Mouse (Mus musculus): ENCODE data around the gene Prss27.
"Not testable (repeated sequence)": the region's sequence is repeated elsewhere in the genome, so short reads cannot be mapped to it uniquely, and the experiment has no call there.

Gene Prss27

DNA sequence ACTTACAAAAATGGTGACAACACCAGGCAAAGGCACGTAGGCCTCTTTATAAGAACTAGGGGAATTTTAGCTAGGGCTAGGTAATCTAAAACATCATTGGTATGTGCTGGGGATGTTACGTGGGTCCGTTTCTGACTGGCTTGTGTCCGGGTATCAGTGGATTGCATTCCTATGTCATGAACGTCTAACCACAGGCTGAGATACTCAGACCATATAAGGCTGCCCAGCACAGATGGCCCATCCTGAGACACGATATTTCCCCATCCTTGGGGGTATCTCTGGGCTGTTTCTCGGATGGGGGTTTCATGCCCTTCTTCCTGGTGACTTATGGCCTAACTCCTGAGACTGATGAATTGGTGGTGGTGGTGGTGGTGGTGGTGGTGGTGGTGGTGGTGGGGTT is 2.9 kb upstream of the Prss27 start:
- in situ Hi-C loops (cut with MboI), result no loop called here

GRCm38 (mm10) chr17:24036954-24037353 is 990 bp upstream of the Prss27 start:
- in situ Hi-C loops (cut with MboI), result no loop called here

- in situ Hi-C loops (cut with MboI), result no loop called here
Observed at GRCm38 (mm10) chr17:24037360-24037759, 584 bp upstream of the Prss27 start.

DNA sequence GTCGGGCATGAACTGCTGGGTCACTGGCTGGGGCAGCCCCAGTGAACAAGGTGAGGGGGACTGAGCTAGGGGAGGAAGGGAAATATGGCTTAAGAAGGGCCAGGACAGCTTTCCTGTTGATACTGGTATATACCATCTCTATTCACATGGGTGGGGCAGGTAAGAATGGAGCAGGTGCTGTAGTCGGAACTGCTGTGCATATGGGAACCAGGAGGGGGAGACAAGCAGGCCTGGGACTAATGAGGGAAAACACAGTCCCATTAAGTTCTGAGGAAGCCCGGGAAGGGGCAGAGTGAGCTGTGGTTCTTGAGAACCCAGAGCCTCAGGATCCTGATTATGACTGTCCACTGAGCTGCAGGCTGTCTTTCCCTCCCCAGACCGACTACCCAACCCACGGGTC is 6.5 kb downstream of the Prss27 start:
- in situ Hi-C loops (cut with MboI), result no loop called here

GRCm38 (mm10) chr17:24045608-24046007 is 7.7 kb downstream of the Prss27 start:
- in situ Hi-C loops (cut with MboI), result no loop called here

DNA sequence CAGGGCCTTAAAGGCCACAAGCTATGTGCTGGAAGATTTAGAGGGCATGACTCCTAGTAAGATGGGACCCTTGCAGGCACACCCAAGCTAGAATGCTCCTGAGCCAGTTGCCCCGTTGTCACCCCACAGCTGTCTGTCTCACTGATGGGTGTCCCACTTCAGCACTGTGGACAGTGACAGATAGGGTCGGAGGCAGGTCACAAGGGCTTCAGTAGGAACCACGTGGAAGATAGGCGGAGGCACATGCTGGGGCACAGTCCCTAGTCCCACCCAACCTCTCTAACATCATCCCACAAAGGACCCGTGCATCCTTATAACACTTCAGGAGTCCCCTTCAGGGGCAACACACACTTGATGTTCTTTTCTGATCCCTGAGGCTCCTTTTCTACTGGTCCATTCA is 8.1 kb downstream of the Prss27 start:
- in situ Hi-C loops (cut with MboI), result no loop called here

DNA sequence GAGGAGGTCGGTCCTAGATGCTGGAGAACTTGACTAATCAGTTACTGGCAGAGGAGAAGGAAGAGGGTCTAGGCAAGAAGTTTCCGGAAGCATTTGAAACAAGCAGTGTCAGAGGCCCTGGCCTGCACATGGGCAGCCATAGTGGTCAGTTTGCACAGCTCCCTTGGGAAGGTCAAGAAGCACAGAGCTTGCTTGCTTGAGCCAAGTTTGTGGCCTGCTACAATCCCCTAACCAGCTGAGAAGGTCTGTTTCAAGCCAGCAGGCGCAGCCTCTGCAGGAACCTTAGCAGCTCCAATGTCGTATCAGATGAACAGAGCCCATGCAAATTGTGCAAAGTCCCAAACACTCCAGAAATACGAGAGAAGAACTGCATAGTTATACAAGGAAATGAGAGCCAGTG is 10.1 kb downstream of the Prss27 start:
- in situ Hi-C loops (cut with MboI), result no loop called here

DNA sequence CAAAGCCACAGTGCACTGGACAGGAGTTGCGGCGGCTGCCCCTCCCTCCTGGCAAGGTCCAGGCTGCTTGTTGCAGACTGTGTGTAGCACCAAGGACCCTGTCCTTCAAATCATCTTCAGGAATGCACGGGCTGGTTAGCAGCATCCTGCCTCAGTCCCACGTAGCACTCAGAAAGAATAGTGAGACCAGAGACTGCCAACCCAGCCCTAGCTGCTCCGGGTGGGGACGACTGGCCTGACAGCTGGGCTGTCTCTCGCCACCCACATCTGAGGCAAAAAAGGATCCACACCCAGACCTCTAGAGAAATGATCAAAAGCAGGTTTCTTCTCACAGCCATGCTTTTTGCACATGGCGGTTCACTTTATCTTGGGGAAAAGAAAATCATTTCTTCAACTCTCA is 11.1 kb downstream of the Prss27 start:
- in situ Hi-C loops (cut with MboI), result no loop called here

GRCm38 (mm10) chr17:24056636-24057625 is 19.0 kb downstream of the Prss27 start:
- in situ Hi-C loops (cut with MboI), result no loop called here

DNA sequence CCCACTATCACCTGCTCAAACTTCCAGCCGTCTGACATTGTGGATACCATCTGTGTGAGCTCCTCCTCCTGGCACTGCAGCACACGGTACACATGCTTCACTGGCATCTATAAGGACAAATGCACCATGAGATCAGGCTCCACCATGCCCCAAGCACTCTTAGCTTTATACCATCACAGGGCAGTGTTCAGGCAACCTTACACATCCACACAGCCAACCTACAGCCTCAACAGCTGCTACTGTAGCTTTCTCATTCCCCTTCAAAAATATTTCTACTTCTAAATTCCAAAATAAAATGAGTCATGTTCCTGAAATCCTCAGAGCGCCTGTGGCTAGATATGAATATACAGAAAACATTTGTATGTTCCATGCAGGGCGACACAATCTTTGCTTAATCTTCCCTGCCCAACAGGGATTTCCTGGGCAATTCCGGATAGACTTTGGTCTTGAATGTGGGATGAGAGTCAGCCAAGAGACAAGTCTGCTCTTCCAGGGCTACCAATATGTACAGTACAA is 19.8 kb downstream of the Prss27 start:
- in situ Hi-C loops (cut with MboI), result no loop called here

DNA sequence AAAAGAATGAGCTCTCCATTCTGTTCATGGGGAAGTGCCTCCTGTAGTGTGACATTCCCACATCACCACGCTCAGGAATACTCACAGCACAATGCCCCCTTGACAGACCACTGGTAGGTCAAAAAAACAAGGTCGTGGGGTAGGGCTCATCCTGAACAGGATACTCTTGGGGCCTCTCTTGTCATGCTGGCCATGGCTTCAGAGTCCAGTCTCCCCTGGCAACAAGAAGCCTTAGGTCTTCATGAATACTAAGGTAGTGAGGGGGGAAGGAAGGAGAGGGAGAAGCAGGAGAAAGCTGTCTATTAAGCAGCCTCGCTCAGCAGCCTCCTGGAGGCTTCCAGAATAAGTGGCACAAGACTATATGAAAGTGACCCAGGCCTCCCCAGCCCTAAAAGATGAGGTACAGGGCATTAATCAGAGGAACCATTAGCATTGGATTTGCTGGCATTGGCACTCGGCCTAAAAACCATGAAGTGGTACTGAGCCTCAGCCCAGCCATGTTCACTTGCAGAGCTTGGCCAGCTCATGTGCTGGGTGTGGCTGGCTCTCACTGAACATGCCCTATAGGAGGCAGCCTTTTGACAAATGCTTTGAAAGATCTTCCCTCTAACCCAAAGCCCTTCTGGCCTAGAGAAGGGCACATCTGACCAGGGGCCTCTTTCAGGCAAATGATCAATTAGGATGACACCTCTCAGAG is 24.7 kb downstream of the Prss27 start:
- in situ Hi-C loops (cut with MboI), result no loop called here

GRCm38 (mm10) chr17:24068271-24068670 is 30.3 kb downstream of the Prss27 start:
- in situ Hi-C loops (cut with MboI), result no loop called here

- in situ Hi-C loops (cut with MboI), result no loop called here
Observed at GRCm38 (mm10) chr17:24069531-24069930, 31.6 kb downstream of the Prss27 start.

DNA sequence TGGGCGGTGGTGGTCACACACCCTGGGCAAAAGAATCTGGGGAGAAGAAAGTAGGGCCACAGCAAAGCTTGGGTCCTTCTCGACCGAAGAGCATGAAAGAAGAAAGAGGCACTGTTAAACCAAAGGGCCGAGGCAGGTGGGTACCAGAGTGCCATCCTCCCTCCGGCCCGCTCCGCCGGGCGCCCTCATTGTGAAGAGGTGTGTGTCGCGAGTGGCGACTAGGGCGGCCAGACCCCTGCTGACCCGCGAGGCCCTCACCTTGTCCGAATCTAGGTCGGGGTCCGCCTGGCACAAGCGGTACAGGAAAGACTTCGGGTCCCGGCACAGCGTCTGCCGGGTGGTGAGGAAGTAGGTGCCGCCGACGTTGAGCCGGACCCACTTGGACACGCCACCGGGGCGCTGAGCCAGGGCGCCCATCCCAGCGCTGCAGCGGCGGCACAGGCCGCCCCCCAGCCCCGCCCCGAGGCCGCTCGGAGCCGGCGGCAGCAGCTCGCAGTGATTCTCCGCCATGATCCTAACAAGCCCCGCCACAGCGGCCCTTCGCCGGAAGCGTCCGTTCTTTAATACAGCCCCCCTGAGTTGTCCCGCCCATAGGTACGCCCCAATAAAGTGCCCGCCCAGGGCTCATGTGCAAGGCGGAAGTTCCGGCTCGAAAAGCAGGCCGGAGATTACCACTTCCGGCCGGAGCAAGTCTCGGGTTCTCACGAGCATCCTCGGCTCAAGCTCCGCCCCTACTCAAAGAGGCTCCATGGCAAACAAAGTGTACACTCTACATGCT is 35.2 kb downstream of the Prss27 start, which contains the start of gene Kctd5:
TSS of gene Kctd5 (minus strand) at position 567 of the 778 bp plus-strand sequence.
- in situ Hi-C loops (cut with MboI), result no loop called here

DNA sequence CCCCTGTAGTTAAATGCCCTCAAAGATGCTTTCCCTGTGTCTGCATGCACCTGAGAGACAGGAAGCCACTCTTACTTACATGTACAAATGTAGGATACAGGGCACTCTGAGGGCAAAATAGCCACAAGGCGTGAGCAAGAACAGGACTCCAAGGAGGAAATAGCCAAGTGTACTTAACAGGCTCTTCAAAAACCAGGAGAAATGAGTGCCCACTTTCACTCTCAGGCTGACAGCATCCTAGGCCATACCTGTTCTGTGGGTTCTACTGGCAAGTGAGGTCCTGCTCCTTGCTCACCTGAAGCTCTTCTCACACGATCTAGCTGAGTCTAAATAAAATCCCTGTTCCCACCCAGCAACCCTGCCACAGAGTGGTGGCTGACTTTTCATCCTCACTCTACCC is 39.2 kb downstream of the Prss27 start:
- in situ Hi-C loops (cut with MboI), result no loop called here

- in situ Hi-C loops (cut with MboI), result no loop called here
Observed at GRCm38 (mm10) chr17:24084593-24084992, 46.6 kb downstream of the Prss27 start.

DNA sequence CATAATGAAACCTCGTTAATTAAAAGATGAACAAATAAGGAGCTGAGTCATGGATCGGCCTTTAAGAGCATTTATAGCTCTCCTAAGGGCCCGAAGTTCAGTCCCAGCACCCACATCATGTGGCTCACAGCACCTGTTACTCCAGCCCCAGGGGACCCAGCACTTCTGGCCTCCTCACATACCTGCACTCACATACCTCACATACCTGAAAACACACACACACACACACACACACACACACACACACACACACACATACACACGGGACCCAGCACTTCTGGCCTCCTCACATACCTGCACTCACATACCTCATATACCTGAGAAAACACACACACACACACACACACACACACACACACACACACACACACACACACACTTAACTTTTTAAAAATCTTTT is 48.5 kb downstream of the Prss27 start:
- in situ Hi-C loops (cut with MboI), result not testable (repeated sequence)

DNA sequence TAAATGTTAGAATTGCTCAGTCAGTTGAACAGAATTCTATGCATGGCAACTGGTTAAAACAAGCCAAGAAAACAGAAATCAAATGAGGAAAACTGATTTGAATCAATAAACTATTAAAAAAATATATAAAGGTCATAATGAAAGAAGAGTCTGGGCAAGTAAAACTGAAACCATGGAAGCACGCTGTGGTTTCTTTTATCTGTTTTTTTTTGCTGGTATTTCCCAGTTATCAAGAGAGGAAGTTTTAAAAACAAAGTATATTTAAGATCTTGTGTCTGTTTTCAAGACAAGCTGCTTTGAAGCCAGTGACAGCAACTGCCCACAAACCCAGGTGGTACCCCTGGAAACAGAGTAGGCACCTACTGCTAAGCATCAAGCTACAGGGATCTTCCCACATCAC is 52.6 kb downstream of the Prss27 start:
- in situ Hi-C loops (cut with MboI), result no loop called here
